Mouse (Mus musculus) lung, adult 18-20 months (tissue): Measurements from ENCODE around the gene Peli1.
A peak's percentile ranks its signal among the peaks of the same experiment; 100 is the strongest.

ENCODE experiments used
- DNase-seq, 2 experiments: peaks; one replicate each; pipeline ENCODE4 v3.0.0; 2022; ENCODE audit warnings: mixed read lengths in 2 of 2

The Peli1 gene

DNA sequence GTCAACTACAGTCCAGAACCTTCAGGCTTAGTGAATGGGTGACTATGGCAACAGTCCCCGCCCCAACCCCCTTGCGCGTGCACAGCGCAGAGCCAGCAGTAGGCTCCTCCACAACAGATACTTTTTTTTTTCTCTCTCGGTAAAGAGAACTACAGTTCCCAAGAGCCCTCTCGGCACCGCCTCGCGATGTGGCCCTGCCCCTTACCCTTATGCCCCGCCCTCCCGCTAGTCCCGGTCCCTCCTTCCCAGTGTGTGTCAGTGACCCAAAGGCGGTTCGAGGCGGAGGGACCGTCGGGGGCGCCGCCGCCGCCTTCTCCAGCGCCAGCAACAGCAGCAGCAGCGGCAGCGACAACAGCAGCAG is at the start of gene Peli1:
Peli1 (plus strand) TSS at position 225 of the 361 bp plus-strand sequence.
- DNase-seq = peak; percentile 97 to 98

DNA sequence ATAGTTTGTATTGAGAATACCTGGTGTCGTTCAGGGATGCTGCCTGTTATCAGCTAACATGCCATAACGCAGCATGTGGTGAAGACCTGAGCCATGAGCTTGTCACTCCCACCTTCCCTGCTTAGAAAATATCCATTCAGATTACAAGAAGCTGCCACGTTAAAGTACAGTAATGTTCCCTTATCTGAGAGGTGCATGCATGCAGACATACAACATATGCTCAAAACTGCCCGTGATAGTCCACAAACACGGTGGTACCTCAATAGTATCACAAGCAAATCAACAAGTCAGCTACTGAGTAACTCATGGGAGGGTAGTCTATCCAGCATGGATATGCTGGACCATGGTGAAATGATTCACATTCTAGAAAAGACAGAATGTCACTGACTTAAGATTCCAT is 48.5 kb upstream of the Peli1 start:
- DNase-seq = no peak

DNA sequence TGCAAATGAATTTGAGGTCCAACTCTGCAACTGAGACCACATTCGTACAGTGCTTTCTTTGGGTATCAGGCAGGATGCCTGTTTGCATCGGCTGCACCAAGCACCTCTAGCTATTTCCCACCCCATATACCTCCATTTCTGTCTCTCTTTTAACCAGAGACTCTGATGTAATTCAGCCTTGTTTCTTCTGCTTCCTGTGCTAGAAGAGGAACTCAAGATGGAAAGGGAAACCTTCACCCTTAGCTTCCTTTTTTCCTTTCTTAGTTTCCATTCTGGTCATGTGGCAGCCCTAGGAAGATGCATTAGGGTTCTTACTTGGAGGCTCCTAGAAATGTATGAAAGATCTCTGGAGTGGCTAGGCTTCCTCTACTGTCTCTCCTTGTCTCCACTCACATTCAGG is 44.9 kb upstream of the Peli1 start:
- DNase-seq = no peak

DNA sequence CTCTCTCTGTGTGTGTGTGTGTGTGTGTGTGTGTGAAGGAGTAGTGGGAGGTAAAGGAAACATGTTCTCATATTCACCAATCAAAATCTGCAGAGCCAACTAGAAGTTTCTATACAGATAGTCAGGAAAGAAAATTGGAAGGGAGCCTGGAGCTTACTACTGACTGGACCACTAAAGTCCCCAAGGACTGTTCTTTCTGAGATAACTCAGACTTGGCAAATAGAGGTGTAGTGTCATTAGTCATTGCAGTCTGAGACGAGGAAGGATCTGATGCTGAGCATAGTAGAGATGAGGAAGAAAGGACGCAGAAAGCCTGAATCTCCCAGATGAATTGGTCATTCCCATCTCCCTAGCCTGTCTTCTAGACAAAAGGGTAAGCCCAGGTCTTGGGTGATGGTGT is 43.2 kb upstream of the Peli1 start:
- DNase-seq = no peak

DNA sequence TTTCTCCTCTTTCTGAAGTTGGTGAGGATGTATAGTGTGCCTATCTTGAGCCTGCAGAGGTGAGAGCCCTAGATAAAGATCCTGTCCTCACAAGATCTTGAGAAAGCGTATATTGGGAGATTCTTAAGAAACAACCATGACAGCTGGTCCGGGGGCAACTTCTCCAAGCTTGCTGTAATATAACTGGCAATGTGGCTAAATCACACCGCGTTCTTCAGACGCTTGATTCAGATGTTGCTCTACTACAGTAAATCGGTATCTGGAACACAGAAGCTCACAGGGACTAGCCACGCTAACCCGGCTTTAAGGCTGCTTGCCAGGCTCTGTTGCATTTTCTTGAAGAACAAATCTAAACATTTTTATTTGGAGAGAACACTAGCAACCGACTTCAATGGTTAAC is 39.4 kb upstream of the Peli1 start:
- no peak for DNase-seq

DNA sequence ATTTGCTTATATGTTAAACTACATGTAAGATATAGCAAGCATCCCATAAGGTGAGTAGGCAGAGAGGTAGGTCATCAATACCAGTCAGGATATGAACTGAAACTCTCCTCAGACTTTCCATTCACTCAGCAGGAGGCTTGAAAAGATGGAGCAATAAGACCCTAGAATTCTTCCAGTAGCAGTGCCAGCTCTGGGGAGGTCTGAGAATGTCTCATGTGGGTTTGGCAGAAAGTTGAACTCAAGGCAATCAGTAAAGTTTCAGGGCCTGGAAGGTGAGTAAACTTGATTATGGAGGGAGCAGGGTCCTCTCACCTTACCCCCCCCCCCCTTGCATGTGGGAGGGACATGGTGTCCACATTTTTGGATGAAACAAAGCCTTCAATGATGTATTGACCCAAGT is 36.5 kb upstream of the Peli1 start:
- no peak for DNase-seq

DNA sequence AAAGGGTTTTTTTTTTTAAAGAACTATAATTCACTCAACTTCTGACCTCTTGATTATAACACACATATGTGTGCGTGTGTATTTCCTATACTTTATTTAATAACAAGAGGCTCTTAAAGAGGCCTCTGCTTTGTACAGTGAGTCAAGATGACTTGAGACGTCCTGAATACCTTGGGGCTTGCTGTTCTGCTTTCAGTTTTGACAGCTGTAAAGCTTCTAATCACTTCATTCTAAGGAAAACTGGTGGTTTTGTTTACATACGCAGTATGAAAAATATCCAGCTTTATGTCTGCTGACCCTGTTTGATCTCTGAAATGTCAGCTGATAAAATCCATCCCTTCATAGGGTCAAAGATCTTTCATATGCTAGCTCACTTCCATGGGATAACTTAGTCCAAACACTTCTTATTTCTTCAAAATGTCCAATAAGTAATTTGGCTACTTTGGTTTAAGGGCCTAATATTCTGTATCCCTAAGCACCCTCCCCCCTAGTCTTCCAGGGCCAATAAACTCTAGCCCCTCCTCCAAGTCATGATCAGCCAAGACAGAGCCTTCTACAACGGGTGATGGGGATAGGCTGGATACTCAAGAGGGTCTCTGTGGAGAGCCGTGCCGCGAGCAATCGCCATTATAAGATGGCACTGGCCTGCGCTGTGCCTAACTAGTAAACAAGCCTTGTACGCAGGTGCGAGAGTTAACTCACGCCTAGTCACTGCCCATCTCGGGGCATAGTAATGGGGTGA is 34.8 kb upstream of the Peli1 start:
- DNase-seq = no peak

DNA sequence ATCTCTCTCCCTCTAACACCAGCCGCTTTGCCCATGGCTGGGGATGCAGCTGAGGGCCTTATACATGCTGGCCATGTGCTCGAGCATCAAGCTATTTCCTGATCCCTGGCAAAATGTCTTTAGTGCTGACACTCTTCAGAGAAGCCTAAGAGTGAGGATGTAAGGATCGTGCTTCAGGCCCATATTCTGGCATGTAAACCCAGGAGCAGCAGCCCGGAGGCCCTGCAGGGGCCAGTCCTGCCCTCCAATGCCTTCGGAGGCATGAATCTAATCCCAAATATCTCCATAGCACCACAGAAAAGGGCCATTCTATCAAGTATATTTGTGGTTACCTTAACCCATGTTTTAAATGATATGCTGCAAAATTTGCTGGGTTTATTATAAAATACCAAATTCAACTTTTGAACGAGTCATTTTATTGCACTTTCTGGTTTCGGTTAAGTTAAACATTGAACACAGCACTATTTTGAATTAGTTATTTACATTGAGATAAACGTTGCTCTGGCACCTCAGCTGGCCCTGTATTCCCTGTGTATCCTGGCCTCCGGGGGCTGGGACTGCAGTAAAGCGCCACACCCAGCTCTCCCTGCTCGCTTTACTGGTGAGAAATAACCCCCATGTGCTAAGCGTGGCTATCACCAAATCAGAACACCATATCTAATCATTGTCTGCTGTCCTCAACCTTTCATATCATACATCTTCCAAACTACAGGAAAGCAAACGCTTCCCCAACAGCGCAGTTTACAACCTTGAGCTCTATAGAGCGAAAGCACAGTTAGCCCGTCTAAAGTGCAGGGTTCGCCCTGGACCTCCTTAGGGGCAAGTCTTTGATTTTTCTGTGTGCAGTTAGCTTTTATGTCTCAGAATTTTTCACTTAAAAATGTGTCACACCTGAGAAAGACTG is 33.3 kb upstream of the Peli1 start:
- no peak for DNase-seq

DNA sequence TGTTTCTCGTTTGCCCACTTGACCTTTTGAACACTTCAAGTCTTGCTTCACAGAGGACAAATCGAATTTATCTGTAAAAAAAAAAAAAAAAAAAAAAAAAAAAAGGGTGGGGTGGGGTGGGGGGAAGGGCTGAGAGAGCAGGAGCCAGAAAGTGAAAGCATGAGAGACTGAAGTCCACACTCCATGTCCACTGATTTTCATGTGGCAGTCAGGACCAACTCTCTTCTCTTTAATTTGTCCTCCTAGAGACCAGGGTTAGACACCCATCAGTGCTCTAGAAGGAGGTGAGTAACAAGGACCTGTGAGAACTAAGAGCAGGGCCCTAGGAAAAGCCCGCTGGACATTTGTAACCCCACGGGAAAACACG is 32.7 kb upstream of the Peli1 start:
- no peak for DNase-seq

DNA sequence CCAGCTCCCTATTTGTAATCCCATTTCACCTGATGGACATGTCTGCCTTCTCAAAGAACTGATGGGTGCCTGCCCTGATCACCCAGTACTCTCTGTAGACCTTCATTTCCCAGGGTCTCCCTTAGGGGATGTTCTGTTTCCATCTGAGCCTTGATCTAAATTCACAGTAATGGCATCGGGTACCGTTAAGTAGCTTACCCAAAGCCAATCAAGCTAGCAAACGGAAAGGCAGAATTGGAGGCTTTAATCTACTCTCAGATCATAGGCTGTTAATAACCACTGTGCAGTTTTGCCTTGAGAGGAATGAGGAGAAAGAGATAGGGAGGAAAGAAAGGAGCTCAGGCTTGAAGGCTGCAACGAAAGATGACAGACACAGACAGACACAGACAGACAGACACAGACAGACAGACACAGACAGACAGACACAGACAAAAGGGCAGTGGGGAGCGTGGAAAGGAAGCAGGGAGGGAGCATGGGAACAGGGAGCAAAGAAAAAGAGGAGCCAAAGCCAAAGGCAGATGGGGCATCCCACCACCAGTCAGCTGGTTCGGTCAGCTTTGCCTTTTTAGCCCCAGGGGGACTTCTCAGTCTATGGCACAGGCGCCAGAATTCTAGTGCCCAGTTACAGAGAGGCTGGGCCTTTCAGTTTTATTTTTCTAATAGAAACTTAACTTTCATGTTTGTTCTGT is 30.6 kb upstream of the Peli1 start:
- no peak for DNase-seq

DNA sequence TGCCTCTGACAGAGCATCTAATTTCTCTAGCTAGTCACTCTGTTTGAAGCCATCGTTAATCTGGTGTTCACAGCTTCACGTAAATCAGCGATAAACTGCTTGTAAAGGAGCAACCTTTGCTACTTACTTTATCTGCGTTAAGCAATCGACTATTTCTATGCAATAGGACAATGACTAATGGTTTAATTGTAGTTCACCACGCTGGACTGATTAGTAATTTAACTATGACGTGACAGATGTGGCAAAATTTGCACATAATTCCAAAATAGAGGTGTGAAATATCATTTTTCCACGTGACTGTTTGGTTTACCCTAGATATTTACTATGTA is 30.1 kb upstream of the Peli1 start:
- DNase-seq = no peak

DNA sequence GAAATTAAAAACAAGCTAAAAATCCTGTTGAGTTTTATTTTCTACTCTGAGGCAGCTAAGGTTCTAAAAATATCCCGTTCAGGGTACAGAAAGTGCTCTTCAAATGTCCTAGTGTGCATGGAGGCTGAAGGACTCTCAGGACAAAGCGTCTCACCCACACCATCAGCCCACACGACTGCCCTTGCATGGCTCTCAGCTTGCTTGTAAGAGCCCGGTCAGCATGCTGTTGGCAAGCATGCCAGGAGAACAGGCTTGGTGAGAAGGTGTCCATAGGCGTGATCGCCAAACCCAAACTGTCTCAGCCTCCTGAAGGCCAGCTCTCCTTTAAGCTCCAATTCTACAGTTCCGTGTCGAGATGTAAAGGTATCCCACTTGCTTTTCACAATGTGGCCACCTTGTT is 29.7 kb upstream of the Peli1 start:
- DNase-seq = peak; percentile 83 to 91

DNA sequence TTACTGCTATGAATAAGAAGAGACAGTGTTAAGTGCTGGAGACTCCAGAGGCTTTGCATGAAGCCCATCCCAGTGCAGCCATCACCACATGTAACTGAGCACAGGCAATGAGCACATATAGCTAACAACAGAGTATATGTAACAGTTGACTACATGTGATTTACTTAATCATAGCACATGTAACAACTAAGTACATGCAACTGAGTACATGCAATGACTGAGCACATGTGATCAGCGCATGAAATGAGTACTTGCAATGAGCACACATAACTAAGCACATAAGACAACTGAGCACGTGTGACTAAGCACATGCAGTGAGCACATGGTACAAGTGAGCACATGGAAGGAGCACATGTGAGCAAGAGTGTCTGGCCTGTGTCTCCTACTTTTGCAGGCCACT is 29.0 kb upstream of the Peli1 start:
- DNase-seq = no peak

DNA sequence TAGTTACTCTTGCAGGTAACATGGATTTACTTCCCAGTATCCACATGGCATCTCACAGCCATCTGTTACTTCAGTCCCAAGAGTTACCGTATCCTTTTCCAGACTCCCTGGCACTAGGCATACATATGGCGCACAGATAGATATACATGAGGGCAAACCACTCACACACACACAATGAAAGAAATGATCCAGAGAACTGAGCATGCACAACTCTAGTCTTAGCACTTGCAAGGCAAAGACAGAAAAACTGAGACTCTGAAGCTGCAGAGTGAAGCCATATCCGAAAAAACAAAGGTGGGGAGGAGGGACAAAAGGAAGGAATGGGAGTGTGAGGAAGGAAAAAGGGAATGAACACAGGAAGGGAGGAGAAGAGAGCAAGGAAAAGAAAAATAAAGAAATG is 27.8 kb upstream of the Peli1 start:
- no peak for DNase-seq

DNA sequence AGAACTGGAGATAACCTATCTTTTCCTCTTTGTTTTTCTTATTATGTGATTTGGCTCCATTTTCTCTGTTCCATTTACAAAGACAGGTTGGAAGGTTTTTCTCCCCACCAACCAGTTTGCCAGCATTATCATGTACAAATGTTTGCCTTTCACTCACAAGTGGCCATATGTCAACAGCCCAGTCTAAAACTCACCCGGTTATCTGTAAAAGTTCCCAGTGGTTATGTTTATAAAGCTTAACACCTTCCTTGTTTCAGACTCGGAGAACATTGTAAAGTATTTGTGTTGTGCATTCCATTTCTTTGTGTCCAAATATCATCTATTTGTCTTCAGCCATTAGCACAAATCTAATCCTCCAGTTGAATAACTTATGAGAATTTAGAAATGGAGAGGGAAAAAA is 11.7 kb upstream of the Peli1 start:
- peak; percentile 33 to 63 for DNase-seq

DNA sequence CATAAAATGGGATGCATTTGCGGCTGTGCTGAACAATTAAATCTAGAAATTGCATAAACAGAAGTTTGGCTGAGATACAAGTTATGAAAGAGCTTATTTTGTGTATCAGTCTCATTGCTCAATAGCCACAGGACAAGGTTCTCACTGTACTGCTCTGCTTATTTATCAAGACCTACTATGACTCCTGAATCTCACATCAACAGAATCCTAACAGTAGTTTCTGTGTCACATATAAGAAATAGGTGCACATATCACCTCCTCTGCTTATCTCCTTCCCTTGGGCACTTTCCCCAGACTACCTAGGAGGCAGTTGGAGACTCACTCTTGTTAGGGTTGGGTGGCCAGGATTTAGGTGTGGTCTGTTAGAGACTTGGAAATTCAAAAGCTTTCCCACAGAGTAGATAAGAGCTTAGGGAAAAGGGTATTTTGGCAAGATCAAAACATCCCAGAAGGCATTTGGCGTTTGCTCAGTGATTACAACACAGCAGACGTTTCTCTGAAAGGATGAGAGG is 11.2 kb upstream of the Peli1 start:
- peak; percentile 53 to 72 for DNase-seq

DNA sequence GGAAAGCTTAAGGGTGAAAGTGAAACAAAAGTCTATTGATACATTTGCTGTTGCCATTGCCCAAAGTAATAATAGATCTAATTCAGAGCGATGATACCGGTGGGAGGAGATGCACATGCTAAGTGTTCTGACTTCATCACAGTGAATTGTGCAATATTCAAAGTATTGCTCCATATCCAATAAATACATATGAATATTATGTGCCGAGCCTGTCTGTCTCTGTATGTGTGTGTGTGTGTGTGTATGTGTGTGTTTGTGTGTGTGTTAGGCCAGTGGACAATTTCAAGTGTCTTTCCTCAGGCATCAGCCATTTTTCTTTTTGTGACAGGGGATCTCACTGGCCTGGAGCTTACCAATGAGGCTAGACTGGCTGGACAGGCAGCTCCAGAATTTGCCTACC is 9.9 kb upstream of the Peli1 start:
- no peak for DNase-seq

DNA sequence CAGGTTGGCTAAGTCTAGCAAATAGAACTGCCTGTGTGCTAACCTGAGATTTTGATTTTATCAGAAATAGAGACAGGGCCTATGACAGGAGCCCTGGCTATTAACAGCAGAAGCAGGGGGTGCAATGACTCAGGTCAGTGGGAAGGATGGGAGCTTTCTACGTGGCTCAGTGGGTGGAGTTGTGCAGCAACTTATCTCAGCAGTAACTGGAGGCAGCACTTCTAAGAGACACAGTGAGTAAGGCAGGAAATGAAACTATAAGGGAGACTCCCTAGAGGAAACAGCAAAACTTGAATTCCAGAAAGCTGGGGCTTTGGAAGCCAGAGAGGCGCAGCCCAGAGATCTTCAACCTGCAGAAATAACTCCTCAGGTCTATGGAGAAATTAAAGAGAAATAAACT is 8.4 kb upstream of the Peli1 start:
- DNase-seq = peak; percentile 42 to 54

DNA sequence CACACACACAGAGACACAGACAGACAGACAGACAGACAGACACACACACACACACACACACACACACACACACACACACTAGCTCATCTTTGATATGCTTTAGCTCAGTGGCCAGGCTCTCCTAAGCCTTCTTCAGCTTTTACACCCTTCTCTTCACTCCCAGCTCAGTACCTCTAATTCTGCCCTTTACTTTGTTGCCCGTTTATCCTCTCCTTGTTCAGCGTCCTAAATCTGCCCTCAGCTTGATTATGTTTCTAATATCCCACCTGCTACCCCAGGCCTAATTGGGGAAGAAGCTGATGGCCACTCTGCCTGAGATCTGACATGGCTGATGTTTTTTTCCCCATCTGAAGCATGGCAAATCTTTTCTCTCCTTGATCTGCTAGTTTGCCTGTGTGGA is 2.7 kb upstream of the Peli1 start:
- DNase-seq = no peak

DNA sequence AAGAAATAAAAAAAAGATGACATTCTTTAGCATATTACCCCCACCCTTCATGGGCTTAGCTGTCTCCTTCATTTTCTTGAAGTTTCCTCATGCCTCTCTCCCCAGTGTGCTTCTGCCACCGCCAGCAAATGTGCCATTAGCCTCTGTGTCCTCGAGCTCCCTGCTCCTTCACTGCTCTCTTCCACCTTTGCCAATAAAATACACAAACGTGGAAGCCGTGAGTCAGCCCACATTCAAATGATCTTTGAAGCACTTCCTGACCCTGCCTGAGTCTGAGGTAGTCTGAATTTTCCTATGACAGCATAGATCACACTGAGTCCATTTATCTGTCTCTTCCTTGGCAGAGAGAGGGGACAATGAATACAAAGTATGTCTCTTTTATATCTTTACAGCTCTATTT is 1.5 kb upstream of the Peli1 start:
- peak in 1 of 2 experiments; percentile 33 for DNase-seq

DNA sequence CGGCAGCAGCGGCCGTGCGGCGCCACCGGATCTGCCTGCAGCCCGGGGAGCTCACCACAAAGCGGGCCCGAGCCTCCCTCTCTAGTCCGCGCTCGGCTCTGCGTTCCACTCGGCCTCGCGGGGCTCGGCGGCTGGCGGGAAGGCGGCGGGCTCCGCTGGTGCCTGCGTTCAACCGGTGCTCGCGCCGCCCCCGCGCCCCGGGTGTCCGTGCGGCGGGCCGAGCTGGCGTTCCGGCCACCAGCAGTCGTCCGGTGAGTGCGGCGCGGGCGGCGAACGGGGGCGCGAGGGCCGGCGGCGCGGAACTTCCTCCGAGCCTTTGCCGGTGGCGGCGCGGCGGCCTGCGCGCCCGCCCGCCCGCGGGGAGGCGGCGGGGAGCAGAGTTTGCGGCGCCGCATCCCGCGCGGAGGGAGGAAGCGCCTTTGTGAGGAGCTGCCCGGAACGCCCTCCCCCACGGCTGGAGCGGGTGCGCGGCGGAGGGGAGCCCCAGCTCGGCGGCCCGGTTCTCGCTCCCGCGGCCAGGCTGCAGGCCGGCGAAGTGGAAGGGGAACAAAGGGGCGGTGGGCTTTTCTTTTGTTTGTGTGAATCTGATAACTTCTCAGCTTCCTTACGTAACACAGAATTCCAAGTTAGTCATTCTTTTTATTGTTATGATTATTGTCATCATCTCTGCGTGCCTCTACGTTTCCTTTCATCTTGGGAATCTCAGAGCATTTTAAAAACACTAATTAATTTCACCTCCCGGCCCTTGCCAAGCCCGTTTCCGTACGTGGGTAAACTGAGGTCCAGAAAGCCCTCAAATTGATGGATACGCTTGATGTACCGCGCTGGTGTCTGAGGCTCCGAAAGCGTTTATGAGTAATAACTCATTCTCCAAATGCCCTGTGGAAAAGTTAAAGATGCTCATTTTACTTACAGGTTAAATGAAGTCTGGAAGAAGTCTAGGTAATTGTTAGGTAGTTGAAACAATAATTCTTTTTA is 626 bp downstream of the Peli1 start:
- peak; percentile 68 to 76 for DNase-seq

DNA sequence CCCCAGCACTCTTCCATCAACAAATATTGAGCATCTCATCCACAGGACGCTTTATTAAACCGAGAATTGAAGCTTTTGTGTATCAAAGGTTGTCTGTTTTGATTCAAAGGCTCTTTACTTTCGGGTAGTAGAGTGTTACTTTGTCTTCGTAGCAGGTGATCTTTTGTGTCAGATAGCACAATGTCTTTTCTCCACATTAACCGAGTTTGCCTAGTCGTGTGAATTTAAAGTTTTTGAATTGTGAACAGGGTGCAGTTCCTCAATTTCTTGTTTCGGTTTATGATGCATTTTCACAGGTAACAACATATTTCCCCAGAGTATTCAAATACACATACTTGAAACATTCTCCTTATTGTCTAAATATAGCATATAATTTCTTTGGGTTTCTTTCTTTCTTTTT is 1.5 kb downstream of the Peli1 start:
- no peak for DNase-seq
